Mouse (Mus musculus) midbrain, embryonic 13.5 days (tissue): Measurements from ENCODE around the gene Fem1a. TPM values are rescaled to one million over a fixed set of nuclear protein-coding genes. Genes with fewer than 3 reads are reported as not detected.

Experiments
- ATAC-seq: fragments of 200-750 bp; cut with Nextera tagmentation; 2 replicates; pipeline ENCODE4 v1.8.0; 2017; ENCODE audit warnings: mild to moderate bottlenecking, moderate TSS enrichment, moderate library complexity
- H3K27ac ChIP-seq: fragments of 300-500 bp; sonication (generic); 2 replicates; pipeline ENCODE4 v1.5.1; 2015; ENCODE audit warnings: inconsistent platforms, mild to moderate bottlenecking, moderate library complexity
- H3K27me3 ChIP-seq: fragments of 300-500 bp; sonication (generic); 2 replicates; pipeline ENCODE4 v1.6.1; 2015; ENCODE audit warnings: mild to moderate bottlenecking, inconsistent platforms
- H3K36me3 ChIP-seq: fragments of 300-500 bp; sonication (generic); 2 replicates; pipeline ENCODE4 v1.6.1; 2015; ENCODE audit warnings: mild to moderate bottlenecking, inconsistent platforms
- H3K4me1 ChIP-seq: fragments of 300-500 bp; sonication (generic); replicated peaks from 2 replicates; pipeline ENCODE4 v1.6.1; 2015; ENCODE audit warnings: inconsistent platforms
- H3K4me2 ChIP-seq: fragments of 300-500 bp; sonication (generic); replicated peaks from 2 replicates; pipeline ENCODE4 v1.6.1; 2015; ENCODE audit warnings: moderate library complexity, mild to moderate bottlenecking, inconsistent platforms
- H3K4me3 ChIP-seq: fragments of 300-500 bp; sonication (generic); replicated peaks from 2 replicates; pipeline ENCODE4 v1.5.1; 2015; ENCODE audit warnings: mild to moderate bottlenecking, inconsistent platforms
- H3K9ac ChIP-seq: fragments of 300-500 bp; sonication (generic); replicated peaks from 2 replicates; pipeline ENCODE4 v1.6.1; 2015; ENCODE audit warnings: mild to moderate bottlenecking, inconsistent platforms
- H3K9me3 ChIP-seq: fragments of 300-500 bp; sonication (generic); 2 replicates; pipeline ENCODE4 v1.6.1; 2016; ENCODE audit warnings: mild to moderate bottlenecking, inconsistent platforms
- WGBS: fragments of 180-500 bp; shearing (Covaris S2); methylation state at CpG from one replicate; pipeline ENCODE4 v1.1.7; 2015; 5-methylcytosine and 5-hydroxymethylcytosine counted together
- polyA plus RNA-seq: library from polyadenylated mRNA; unstranded; fragments of >200 nt; fragmentation: Nextera tagmentation; extraction: Ambion mirVana; gene quantifications from 2 replicates; pipeline ENCODE4 v1.2.1, GENCODE M21; 2015

The Fem1a gene
- polyA plus RNA-seq, 1 experiment from 2014 or later = 19.4 TPM

DNA sequence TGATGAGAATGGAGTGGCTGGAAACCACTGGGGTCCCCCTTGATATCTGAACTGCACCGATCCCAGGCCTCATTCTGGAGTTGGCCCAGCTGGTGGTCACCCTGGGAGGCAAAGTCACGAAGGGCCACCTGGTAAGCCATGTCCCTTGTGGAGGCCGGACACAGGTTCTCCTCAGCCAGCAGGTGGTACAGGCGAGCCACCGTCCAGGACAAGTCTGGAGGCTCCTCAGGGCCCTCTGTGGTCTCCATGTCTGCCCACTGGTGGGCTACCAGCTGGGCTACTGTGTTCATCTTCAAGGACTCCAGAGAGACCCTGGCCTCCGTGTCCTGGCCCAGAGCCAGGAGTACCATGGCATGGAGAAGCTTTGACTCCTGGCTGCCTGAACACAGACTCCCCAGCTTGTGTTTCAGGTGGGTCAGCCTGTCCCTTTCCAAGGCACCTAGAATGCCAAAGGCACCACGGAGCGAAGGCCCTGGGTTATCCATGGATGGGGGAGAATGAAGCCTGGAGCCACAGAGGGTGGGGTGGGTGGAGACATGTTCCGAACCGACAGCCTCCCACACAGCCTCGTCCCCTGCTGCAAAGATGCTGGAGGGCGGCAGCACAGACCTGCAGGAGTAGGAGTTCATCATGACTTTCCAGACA is 15.1 kb downstream of the Fem1a start:
- Histone ChIP-seq H3K9ac (no peak overlapping the region), H3K4me3 (no peak overlapping the region), H3K4me2 (no peak overlapping the region), H3K27ac (no peak overlapping the region), H3K27me3 (no peaks in the 10 kb centered on the region), H3K4me1 (peaks cover 19% of the 10 kb centered on the region), H3K36me3 (0 out of 2 replicates have a peak, but pooled peaks cover 3% of the 10 kb centered on the region), H3K9me3 (no peaks in the 10 kb centered on the region)
- 89% methylated on average over 12 of the region's 12 CpGs for WGBS
- ATAC-seq = no peak

DNA sequence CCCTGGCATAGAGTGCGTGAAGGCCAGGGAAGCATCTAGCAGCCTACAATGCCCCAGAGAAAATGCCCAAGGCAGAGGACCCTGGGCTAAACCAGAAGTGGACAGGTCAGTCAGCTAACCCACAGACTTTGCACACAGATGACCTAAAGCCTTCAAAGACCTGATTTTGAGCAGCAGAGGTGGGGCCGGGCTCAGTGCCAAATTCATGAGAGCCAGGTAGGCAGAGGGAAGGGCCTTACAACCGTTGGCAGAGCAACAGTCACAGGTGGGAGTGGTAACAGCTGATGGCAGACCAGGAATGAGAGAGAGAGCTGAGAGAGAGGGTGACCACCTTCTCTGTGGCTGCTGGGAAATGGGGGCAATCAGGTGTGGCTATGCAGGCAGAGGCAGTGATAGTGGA is 16.0 kb downstream of the Fem1a start:
- no peaks in the 10 kb centered on the region for H3K9me3 ChIP-seq
- no peak overlapping the region for H3K4me3 ChIP-seq
- no peak overlapping the region; the same call in 1 of the 2 replicates for H3K9ac ChIP-seq
- no peaks in the 10 kb centered on the region for H3K27me3 ChIP-seq
- peaks cover 24% of the 10 kb centered on the region for H3K4me1 ChIP-seq
- H3K27ac ChIP-seq = no peak overlapping the region
- WGBS = 76% methylated on average over 3 of the region's 3 CpGs
- H3K4me2 ChIP-seq = no peak overlapping the region
- H3K36me3 ChIP-seq = 0 out of 2 replicates have a peak, but pooled peaks cover 3% of the 10 kb centered on the region
- ATAC-seq = no peak

DNA sequence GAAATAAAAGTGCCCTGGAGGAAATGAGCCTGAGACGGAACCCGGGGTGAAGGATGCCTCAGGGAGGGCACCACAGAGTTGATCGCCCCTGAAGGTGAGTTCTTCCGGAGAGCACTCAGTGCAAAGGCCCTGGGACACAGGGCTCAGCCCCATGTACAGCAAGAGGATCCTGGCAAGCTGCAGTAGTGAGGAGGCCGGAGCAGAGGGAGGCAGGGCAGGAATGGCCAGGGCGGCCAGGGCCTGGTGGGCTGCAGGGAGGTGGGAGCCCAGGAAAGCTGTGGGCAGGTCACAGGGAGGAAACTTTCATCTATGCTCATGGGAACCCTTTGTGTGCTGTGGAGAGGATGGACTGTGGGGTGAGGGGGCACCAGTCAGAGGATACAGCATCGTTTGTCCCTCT is 16.9 kb downstream of the Fem1a start:
- Histone ChIP-seq H3K9me3 (no peaks in the 10 kb centered on the region), H3K27me3 (no peaks in the 10 kb centered on the region), H3K9ac (no peak overlapping the region), H3K36me3 (0 out of 2 replicates have a peak, but pooled peaks cover 3% of the 10 kb centered on the region), H3K27ac (no peak overlapping the region), H3K4me2 (no peak overlapping the region), H3K4me3 (no peak overlapping the region), H3K4me1 (peaks cover 24% of the 10 kb centered on the region)
- no peak for ATAC-seq
- WGBS = 86% methylated on average over 7 of the region's 7 CpGs

DNA sequence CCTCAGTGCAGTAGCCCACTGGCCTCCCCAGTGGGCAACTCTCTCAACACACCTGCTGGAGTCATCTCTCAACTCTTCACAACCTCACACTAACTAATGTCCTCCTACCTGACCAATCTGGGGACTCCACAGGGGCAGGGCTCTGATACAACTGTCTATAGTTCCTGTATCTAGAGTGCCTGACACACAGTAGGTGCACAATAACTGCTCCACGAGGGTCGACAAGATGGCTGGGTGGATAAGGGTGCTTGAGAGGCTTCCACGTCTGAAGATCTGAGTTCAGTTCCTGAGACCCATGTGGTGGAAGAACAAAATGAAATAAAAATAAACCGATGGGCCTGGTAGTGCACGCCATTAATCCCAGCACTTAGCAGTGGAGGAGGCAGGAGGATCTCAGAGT is 17.4 kb downstream of the Fem1a start:
- Histone ChIP-seq H3K9me3 (no peaks in the 10 kb centered on the region), H3K27me3 (no peaks in the 10 kb centered on the region), H3K27ac (no peak overlapping the region), H3K4me2 (no peak overlapping the region), H3K9ac (no peak overlapping the region), H3K4me1 (peaks cover 21% of the 10 kb centered on the region), H3K4me3 (no peak overlapping the region), H3K36me3 (0 out of 2 replicates have a peak, but pooled peaks cover 3% of the 10 kb centered on the region)
- no peak for ATAC-seq
- WGBS = 94% methylated on average over 5 of the region's 5 CpGs

DNA sequence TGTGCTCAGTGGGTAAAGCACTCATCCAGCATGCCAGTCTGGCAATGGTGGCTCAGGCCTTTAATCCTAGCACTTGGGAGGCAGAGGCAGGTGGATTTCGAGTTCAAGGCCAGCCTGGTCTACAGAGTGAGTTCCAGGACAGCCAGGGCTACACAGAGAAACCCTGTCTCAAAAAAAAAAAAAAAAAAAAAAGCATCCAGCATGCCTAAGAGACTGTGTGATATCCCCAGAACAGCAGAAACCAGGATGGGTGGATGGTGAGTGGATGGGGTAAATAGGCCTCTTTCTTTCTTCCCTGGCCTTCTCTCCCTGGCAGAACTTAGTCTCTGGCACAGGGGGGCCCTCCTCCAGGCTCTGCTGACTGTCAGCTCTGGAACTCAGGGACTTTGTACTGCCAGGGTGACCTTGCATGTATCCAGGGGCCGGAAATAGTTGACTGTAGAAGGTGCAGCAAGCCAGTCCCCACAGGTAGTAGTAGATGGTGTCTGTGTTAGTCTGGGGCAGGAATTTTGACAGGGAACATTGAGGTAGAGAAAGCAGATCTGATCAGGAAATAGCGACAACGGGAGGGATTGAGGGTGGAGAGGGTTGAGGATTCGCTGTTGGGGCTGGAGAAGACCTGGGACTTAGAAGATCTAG is 19.4 kb downstream of the Fem1a start:
- Histone ChIP-seq H3K27me3 (no peaks in the 10 kb centered on the region), H3K4me1 (peaks cover 14% of the 10 kb centered on the region), H3K36me3 (0 out of 2 replicates have a peak, but pooled peaks cover 1% of the 10 kb centered on the region), H3K4me3 (peak overlapping the region; percentile 40), H3K4me2 (peak overlapping the region; percentile 63), H3K9ac (peak overlapping the region; percentile 60), H3K27ac (0 out of 2 replicates have a peak overlapping the region, but pooled peaks have one; percentile 12), H3K9me3 (no peaks in the 10 kb centered on the region)
- ATAC-seq = peak; percentile 0; the same call in 1 of the 2 replicates
- 36% methylated on average over 5 of the region's 5 CpGs for WGBS

DNA sequence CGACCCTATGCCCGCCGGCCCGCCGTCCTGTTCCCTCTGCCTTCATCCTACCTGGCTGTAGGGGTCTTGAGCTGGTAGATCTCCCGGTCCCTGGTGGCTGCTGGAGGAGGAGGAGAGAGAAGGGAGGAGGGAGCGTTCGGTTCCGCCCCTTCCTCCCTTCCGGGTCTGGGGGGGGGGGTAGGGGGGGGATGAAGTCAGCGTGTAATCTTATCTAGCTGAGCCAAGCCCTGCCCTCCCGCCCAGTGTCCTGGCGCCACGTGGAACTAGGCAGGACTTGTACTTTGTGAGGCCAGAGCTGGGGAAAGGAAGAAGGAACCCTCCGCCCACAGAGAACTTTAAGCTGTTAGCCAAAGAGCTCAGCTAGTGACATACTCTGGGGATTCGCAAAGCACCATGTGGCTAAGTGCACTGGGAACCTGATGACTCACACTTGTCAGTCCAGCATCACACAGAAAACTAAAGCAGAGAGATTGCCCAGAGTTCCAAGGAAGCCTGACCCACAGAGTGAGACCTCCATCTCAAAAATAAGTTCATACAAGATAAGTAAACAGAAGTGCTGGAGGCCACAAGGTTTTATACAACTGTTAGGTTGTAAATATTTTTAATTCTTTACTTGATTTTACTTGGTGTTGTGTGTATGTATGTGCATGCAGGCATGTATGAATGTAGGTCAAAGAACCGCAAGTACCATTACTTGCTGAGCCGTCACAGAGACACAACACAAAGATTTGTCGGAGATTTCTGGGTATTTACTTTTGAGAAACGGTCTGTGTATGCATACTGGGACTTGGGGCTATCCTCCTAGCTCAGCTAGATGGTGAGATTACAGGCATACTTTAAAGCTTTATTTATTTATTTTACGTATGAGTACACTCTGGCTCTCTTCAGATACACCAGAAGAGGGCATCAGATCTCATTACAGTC is 20.3 kb downstream of the Fem1a start, which contains the start of gene Ticam1:
Ticam1 (minus strand) TSS at position 144 of the 924 bp plus-strand sequence.
- ATAC-seq = peak; percentile 81
- Histone ChIP-seq H3K9ac (peak within 1 kb of the TSS; percentile 60), H3K27me3 (no peaks in the 10 kb centered on the region), H3K4me1 (peaks cover 14% of the 10 kb centered on the region), H3K36me3 (no peaks in the 10 kb centered on the region), H3K27ac (peak within 1 kb of the TSS; percentile 35; the same call in 1 of the 2 replicates), H3K4me3 (peak within 1 kb of the TSS; percentile 40), H3K4me2 (peak within 1 kb of the TSS; percentile 63), H3K9me3 (no peaks in the 10 kb centered on the region)
- 9% methylated on average over 20 of the region's 21 CpGs for WGBS

DNA sequence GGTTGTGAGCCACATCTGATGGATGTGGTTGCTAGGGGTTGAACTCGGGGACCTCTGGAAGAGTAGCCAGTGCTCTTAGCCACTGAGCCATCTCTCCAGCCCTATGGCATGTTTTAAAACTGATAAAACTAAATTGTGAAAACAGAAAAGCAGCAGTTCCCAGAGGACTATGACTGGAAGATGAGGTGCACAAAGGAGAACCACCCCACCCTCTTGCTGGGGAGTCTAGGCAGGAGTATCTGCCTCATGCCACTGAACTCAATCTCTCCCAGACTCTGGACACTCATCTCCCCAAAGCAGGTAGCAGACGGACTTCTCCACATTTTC is 20.9 kb downstream of the Fem1a start:
- Histone ChIP-seq H3K9me3 (no peaks in the 10 kb centered on the region), H3K27me3 (no peaks in the 10 kb centered on the region), H3K4me3 (no peak overlapping the region), H3K9ac (no peak overlapping the region), H3K4me1 (peaks cover 14% of the 10 kb centered on the region), H3K4me2 (peak overlapping the region; percentile 63; the same call in 1 of the 2 replicates), H3K36me3 (no peaks in the 10 kb centered on the region), H3K27ac (peak overlapping the region; percentile 35; the same call in 1 of the 2 replicates)
- ATAC-seq = 0 out of 2 replicates have a peak, but pooled peaks have one; percentile 21
- 47% methylated on average over 2 of the region's 2 CpGs for WGBS

DNA sequence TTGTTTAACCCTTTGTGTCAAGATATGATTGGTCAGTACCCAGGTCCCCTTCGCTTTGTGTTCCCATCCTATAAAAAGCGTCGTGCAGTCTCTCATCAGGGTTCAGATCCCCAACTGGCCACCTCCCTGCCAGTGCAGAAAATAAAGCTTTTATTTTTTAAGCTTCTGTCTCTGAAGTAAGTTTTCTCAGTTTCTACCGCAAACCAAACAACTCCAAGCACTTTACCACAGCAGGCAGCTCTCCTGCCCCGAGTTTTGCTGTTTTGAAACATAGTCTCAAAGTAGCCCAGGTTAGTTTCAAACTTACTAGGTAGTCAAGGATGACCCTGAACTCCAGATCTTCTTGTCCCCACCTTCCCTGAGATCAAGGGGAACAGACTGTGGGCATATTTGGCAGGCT is 21.7 kb downstream of the Fem1a start:
- no peak overlapping the region for H3K4me3 ChIP-seq
- no peak for ATAC-seq
- whole genome bisulfite sequencing = 96% methylated on average over 5 of the region's 5 CpGs
- no peak overlapping the region for H3K27ac ChIP-seq
- no peaks in the 10 kb centered on the region for H3K9me3 ChIP-seq
- peaks cover 14% of the 10 kb centered on the region for H3K4me1 ChIP-seq
- no peaks in the 10 kb centered on the region for H3K36me3 ChIP-seq
- H3K27me3 ChIP-seq = no peaks in the 10 kb centered on the region
- no peak overlapping the region for H3K4me2 ChIP-seq
- no peak overlapping the region for H3K9ac ChIP-seq

DNA sequence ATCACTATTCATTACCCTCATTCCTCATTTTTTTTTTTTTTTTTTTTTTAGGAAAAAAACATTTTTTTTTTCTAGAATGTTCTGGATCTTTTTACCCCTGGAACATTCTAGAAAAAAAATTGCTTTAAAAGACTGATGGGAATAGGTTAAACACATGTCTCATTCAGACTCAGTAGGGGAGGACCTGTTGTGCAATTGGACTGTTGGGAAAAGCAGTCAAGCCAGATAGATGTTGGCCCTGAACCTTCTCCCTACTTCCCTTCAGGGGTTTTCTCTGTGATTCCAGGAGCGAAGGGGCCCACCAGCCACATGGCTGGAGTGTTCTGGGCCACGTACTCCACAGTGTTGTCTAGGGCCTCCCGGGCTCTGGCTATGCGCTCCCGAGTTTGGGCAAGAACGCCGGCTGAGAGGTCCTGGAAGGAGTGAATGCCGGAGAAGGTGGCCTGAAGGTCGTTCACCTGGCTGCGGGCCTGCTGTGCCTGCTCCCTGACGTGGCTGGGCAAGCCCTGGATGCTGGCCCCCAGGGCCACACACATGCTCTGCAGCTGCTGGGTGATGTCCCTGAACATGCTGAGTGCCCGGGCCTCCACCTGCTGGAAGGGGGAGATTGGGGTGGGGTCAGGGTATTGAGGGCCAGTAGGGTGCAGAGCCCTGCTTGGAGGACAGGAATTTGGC is 23.0 kb downstream of the Fem1a start:
- Histone ChIP-seq H3K9me3 (no peaks in the 10 kb centered on the region), H3K4me1 (peaks cover 14% of the 10 kb centered on the region), H3K4me2 (no peak overlapping the region), H3K27me3 (no peaks in the 10 kb centered on the region), H3K36me3 (no peaks in the 10 kb centered on the region), H3K4me3 (no peak overlapping the region), H3K9ac (no peak overlapping the region), H3K27ac (no peak overlapping the region)
- 93% methylated on average over 12 of the region's 12 CpGs for WGBS
- no peak for ATAC-seq

DNA sequence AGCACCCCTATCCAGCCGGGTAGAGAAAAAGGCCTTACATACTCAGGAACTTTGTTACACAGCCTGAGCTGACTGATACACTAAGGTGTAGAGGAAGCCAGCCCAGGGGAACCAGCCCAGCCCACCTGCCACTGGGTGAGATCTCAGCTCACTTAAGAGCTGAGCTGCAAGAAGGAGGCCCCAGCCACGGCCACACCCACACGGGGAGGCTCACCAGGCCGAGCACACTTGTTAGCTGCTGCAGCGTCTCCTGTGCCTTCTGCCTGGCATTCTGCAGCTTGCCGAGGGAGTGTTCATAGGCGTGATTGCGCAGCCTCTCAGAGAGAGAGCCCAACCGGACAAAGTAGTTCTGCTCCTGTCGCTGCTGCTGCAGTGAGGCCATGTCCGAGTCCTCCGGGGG is 24.6 kb downstream of the Fem1a start:
- H3K4me2 ChIP-seq = no peak overlapping the region
- H3K36me3 ChIP-seq = peaks cover 4% of the 10 kb centered on the region; the same call in 1 of the 2 replicates
- no peak overlapping the region for H3K27ac ChIP-seq
- H3K9ac ChIP-seq = no peak overlapping the region
- no peaks in the 10 kb centered on the region for H3K27me3 ChIP-seq
- ATAC-seq = no peak
- no peaks in the 10 kb centered on the region for H3K9me3 ChIP-seq
- H3K4me1 ChIP-seq = peaks cover 11% of the 10 kb centered on the region
- H3K4me3 ChIP-seq = no peak overlapping the region
- WGBS = 95% methylated on average over 12 of the region's 12 CpGs

DNA sequence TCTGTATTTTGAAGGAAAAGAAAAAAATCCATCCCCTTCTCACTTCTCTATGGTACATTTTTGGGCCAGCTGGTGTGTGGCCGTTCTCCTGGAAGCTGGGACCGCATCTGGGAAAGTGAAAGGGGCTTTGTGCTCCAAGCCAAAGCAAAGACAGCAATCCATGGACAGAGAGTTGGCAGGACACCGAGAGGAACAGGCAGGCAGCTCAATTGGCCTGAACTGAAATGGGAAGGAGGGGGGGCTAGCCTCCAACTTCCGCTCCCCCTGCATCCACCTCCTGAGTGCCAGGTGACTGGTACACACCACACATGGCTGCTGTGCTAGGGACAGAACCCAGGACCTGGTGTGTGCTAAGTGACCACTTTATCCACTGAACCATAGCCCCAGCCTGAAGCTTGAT is 26.2 kb downstream of the Fem1a start:
- no peak overlapping the region for H3K9ac ChIP-seq
- no peaks in the 10 kb centered on the region for H3K9me3 ChIP-seq
- no peak overlapping the region for H3K27ac ChIP-seq
- WGBS = 86% methylated on average over 4 of the region's 4 CpGs
- no peak overlapping the region for H3K4me2 ChIP-seq
- ATAC-seq = no peak
- no peaks in the 10 kb centered on the region for H3K27me3 ChIP-seq
- H3K4me3 ChIP-seq = no peak overlapping the region
- H3K36me3 ChIP-seq = peaks cover 5% of the 10 kb centered on the region; the same call in 1 of the 2 replicates
- peaks cover 3% of the 10 kb centered on the region; the same call in 1 of the 2 replicates for H3K4me1 ChIP-seq
